Comparison of ENCODE assay signal across 8 mouse cellular contexts in the genomic region with DNA sequence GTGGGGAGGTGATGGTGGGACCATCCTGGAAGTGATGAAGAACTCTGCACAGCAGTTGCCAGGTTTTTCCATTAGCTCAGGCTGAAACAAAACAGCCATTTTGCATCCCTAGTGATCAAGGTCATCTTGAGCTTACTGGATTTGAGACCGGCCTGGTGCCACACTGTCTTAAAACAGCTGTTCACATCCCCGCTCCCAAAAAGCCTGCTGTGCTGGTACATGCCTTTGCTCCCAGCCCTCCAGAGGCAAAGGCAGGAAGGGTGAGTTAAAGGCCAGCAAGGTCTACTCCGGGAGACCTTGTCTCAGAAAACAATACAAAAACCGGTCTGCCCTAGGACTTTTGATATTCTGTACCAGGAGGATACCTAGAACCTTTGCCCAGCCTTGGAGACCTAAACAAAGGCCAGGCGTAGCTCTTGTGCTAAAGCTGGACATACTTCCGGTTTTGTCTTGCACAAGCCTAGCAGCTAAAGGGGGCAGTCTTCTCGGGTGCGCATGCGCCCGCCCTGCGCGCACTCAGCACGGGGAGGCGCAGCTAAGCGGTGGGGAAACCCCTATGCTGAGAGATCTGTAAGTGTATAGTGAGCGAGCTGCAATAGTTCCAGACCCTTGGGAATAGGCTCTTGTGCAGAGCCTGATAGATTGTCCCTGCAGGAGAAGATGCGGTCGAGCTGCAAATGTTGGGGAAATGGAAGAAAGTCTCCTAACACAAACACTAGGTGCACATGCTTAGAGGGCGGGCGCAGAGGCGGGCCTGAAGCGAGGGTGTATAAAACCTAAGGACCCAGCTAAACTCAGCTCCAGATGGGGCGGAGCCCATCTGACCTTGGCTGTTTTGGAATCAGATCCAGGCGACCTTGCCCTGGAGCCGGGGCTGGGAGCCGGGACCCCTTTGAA. TPM values are rescaled to one million over a fixed set of nuclear protein-coding genes. Genes with fewer than 3 reads are reported as not detected.
DNase-seq lines count a peak whose midpoint lies in the region; ATAC-seq and TF ChIP-seq lines count a peak whose summit lies in the region.

No protein-coding gene starts in this region.

- peak; percentile 55 for TF ChIP-seq POLR2A in myocyte (IDR thresholded peaks at IDR 0.05; ENCODE audit: insufficient read length, low read depth)

- H3K9ac ChIP-seq in heart, embryonic 13.5 days, result peak overlapping the region; percentile 75
- H3K9ac ChIP-seq in kidney, postnatal 0 days (ENCODE audit: low read depth, low read length), result 0 out of 2 replicates have a peak overlapping the region, but pooled peaks have one; percentile 5
- peak overlapping the region; percentile 39 for H3K9ac ChIP-seq in liver, embryonic 11.5 days (ENCODE audit: low read depth, low read length)

- peak; percentile 50 for TF ChIP-seq CTCF in kidney, postnatal 0 days (IDR thresholded peaks at IDR 0.05; ENCODE audit: low read depth)

- H3K4me3 ChIP-seq in heart, embryonic 13.5 days, result peak overlapping the region; percentile 39
- peak overlapping the region; percentile 6; the same call in 1 of the 2 replicates for H3K4me3 ChIP-seq in kidney, postnatal 0 days (replicated peaks; ENCODE audit: low read depth, low read length)
- peak overlapping the region; percentile 25 for H3K4me3 ChIP-seq in liver, embryonic 11.5 days (ENCODE audit: low read depth, low read length)
- H3K4me3 ChIP-seq in myocyte, result peak overlapping the region; percentile 8

- peak; percentile 70 for ATAC-seq in heart, embryonic 13.5 days (ENCODE audit: extremely low read depth, insufficient number of reproducible peaks, low FRiP score, low TSS enrichment)
- peak; percentile 80 for ATAC-seq in kidney, postnatal 0 days (replicated peaks; ENCODE audit: low FRiP score, low read depth)
- peak; percentile 80 for ATAC-seq in liver, embryonic 11.5 days (replicated peaks; ENCODE audit: low FRiP score)

- H3K27ac ChIP-seq in heart, embryonic 13.5 days (replicated peaks), result peak overlapping the region; percentile 93
- H3K27ac ChIP-seq in kidney, postnatal 0 days, result peak overlapping the region; percentile 90
- peak overlapping the region; percentile 75 for H3K27ac ChIP-seq in liver, embryonic 11.5 days (ENCODE audit: low read depth, low read length)

- H3K4me1 ChIP-seq in heart, embryonic 13.5 days, result peaks cover 20% of the 10 kb centered on the region
- peaks cover 13% of the 10 kb centered on the region for H3K4me1 ChIP-seq in kidney, postnatal 0 days (replicated peaks; ENCODE audit: insufficient read depth, low read length)
- H3K4me1 ChIP-seq in liver, embryonic 11.5 days (replicated peaks; ENCODE audit: control insufficient read depth, insufficient read depth, low read length), result peaks cover 27% of the 10 kb centered on the region

- DNase-seq in CD4-positive, CD25-positive, alpha-beta regulatory T cell, adult 2 months (ENCODE audit: low read depth, low spot score), result peak; percentile 94
- DNase-seq in brain, embryonic 18.5 days (ENCODE audit: low read depth, low spot score), result peak; percentile 66
- peak; percentile 69 for DNase-seq in fibroblast of lung, adult 2 months (ENCODE audit: low read depth)
- DNase-seq in kidney, postnatal 0 days (ENCODE audit: low spot score), result peak; percentile 91
- DNase-seq in liver, embryonic 11.5 days (ENCODE audit: low spot score), result peak; percentile 82
- peak; percentile 93 for DNase-seq in splenic B cell, adult 2 months (ENCODE audit: low read depth, low spot score)

- WGBS in heart, embryonic 13.5 days, result 10% methylated on average over 26 of the region's 26 CpGs
- 10% methylated on average over 26 of the region's 26 CpGs for WGBS in kidney, postnatal 0 days
- WGBS in liver, embryonic 11.5 days, result 13% methylated on average over 26 of the region's 26 CpGs

- H3ac ChIP-seq in myocyte (ENCODE audit: control insufficient read depth, insufficient read length), result no peak overlapping the region

- no peaks in the 10 kb centered on the region for H3K27me3 ChIP-seq in heart, embryonic 13.5 days (replicated peaks)
- no peaks in the 10 kb centered on the region for H3K27me3 ChIP-seq in kidney, postnatal 0 days (ENCODE audit: insufficient read depth, low read length)
- H3K27me3 ChIP-seq in liver, embryonic 11.5 days (replicated peaks; ENCODE audit: control insufficient read depth, insufficient read depth, low read length), result no peaks in the 10 kb centered on the region
- no peaks in the 10 kb centered on the region for H3K27me3 ChIP-seq in myocyte (ENCODE audit: control insufficient read depth, insufficient read depth, insufficient read length)
- no peaks in the 10 kb centered on the region for H3K27me3 ChIP-seq in splenic B cell, adult 2 months (ENCODE audit: control insufficient read depth, insufficient read depth, low read length, poor library complexity, severe bottlenecking)

- peak overlapping the region; percentile 68 for H3K4me2 ChIP-seq in heart, embryonic 13.5 days
- H3K4me2 ChIP-seq in kidney, postnatal 0 days (ENCODE audit: low read length), result peak overlapping the region; percentile 51
- peak overlapping the region; percentile 79 for H3K4me2 ChIP-seq in liver, embryonic 11.5 days
- peak overlapping the region; percentile 87 for H3K4me2 ChIP-seq in myocyte (ENCODE audit: low read depth)

- no peaks in the 10 kb centered on the region for H3K9me3 ChIP-seq in heart, embryonic 13.5 days
- H3K9me3 ChIP-seq in kidney, postnatal 0 days (replicated peaks; ENCODE audit: low read length), result no peaks in the 10 kb centered on the region
- no peaks in the 10 kb centered on the region for H3K9me3 ChIP-seq in liver, embryonic 11.5 days (ENCODE audit: control insufficient read depth, low read length)

- peaks cover 82% of the 10 kb centered on the region for H3K36me3 ChIP-seq in heart, embryonic 13.5 days
- H3K36me3 ChIP-seq in kidney, postnatal 0 days (ENCODE audit: insufficient read depth, low read length), result peaks cover 53% of the 10 kb centered on the region
- H3K36me3 ChIP-seq in liver, embryonic 11.5 days (ENCODE audit: control insufficient read depth, insufficient read depth, low read length), result peaks cover 50% of the 10 kb centered on the region
- H3K36me3 ChIP-seq in myocyte (ENCODE audit: control insufficient read depth, insufficient read depth), result peaks cover 24% of the 10 kb centered on the region
- peaks cover 43% of the 10 kb centered on the region for H3K36me3 ChIP-seq in splenic B cell, adult 2 months (ENCODE audit: control insufficient read depth, insufficient read depth, low read length, poor library complexity, severe bottlenecking)

- H3K79me2 ChIP-seq in myocyte (ENCODE audit: control insufficient read depth, insufficient read depth), result no peaks in the 10 kb centered on the region

TF ChIP-seq in myocyte, 11 proteins besides CTCF, POLR2A, EP300 and RAD21:
- TF ChIP-seq REST (IDR thresholded peaks at IDR 0.05; ENCODE audit: insufficient read depth, insufficient read length), result no peak
- TF ChIP-seq POLR2AphosphoS2 (IDR thresholded peaks at IDR 0.05; ENCODE audit: insufficient read length, low read depth), result peak; percentile 87
- no peak for TF ChIP-seq E2F4 (IDR thresholded peaks at IDR 0.05; ENCODE audit: insufficient read depth)
- TF ChIP-seq CEBPB (IDR thresholded peaks at IDR 0.05; ENCODE audit: insufficient read depth, poor library complexity, severe bottlenecking), result peak; percentile 58
- peak; percentile 67 for TF ChIP-seq SRF (IDR thresholded peaks at IDR 0.05; ENCODE audit: control insufficient read depth, insufficient read length, low read depth)

RNA-seq across cellular contexts. Expression of a gene that starts 11.4 kb away (rescaled TPM):
- 35.9 and 37.4 TPM in 2 replicates for polyA plus RNA-seq in heart, embryonic 13.5 days (2015; fragmentation: Nextera tagmentation; extraction: Ambion mirVana)
- 42.6 and 45.5 TPM in 2 replicates for polyA plus RNA-seq in kidney, postnatal 0 days (2015; fragmentation: Nextera tagmentation; extraction: Ambion mirVana)
- polyA plus RNA-seq in liver, embryonic 11.5 days (2014; fragmentation: Nextera tagmentation; extraction: Ambion mirVana), result 57.1 and 57.7 TPM in 2 replicates
- 58.0 TPM for polyA plus RNA-seq in myocyte (2012; fragmentation: generic; extraction: Trizol)

RNA-seq across cellular contexts. Expression of a gene that starts 14.9 kb away (rescaled TPM):
- 21.9 and 23.2 TPM in 2 replicates for polyA plus RNA-seq in heart, embryonic 13.5 days (2015; fragmentation: Nextera tagmentation; extraction: Ambion mirVana)
- polyA plus RNA-seq in kidney, postnatal 0 days (2015; fragmentation: Nextera tagmentation; extraction: Ambion mirVana), result 22.5 and 26.2 TPM in 2 replicates
- polyA plus RNA-seq in liver, embryonic 11.5 days (2014; fragmentation: Nextera tagmentation; extraction: Ambion mirVana), result 32.3 and 34.8 TPM in 2 replicates
- 14.4 TPM for polyA plus RNA-seq in myocyte (2012; fragmentation: generic; extraction: Trizol)

RNA-seq across cellular contexts. Expression of a gene that starts 38.6 kb away (rescaled TPM):
- 31.0 and 31.5 TPM in 2 replicates for polyA plus RNA-seq in heart, embryonic 13.5 days (2015; fragmentation: Nextera tagmentation; extraction: Ambion mirVana)
- 54.0 and 56.5 TPM in 2 replicates for polyA plus RNA-seq in kidney, postnatal 0 days (2015; fragmentation: Nextera tagmentation; extraction: Ambion mirVana)
- polyA plus RNA-seq in liver, embryonic 11.5 days (2014; fragmentation: Nextera tagmentation; extraction: Ambion mirVana), result 24.0 and 28.0 TPM in 2 replicates
- 37.1 TPM for polyA plus RNA-seq in myocyte (2012; fragmentation: generic; extraction: Trizol)

RNA-seq across cellular contexts. Expression of a gene that starts 39.9 kb away (rescaled TPM):
- 23.2 and 24.0 TPM in 2 replicates for polyA plus RNA-seq in heart, embryonic 13.5 days (2015; fragmentation: Nextera tagmentation; extraction: Ambion mirVana)
- polyA plus RNA-seq in kidney, postnatal 0 days (2015; fragmentation: Nextera tagmentation; extraction: Ambion mirVana), result 35.4 and 39.8 TPM in 2 replicates
- 27.4 and 28.1 TPM in 2 replicates for polyA plus RNA-seq in liver, embryonic 11.5 days (2014; fragmentation: Nextera tagmentation; extraction: Ambion mirVana)
- 19.0 TPM for polyA plus RNA-seq in myocyte (2012; fragmentation: generic; extraction: Trizol)

RNA-seq across cellular contexts. Expression of a gene that starts 40.1 kb away (rescaled TPM):
- polyA plus RNA-seq in heart, embryonic 13.5 days (2015; fragmentation: Nextera tagmentation; extraction: Ambion mirVana), result 13.6 and 14.9 TPM in 2 replicates
- polyA plus RNA-seq in kidney, postnatal 0 days (2015; fragmentation: Nextera tagmentation; extraction: Ambion mirVana), result 14.8 and 15.0 TPM in 2 replicates
- 22.5 and 25.0 TPM in 2 replicates for polyA plus RNA-seq in liver, embryonic 11.5 days (2014; fragmentation: Nextera tagmentation; extraction: Ambion mirVana)
- 34.9 TPM for polyA plus RNA-seq in myocyte (2012; fragmentation: generic; extraction: Trizol)

Comparison
In these comparisons a context has a peak if more than half of its experiments do, and no peak if none do; other contexts are left out.
1. Peak in every context shown above with its lines: DNase-seq, ATAC-seq, H3K4me3 ChIP-seq and H3K27ac ChIP-seq.
2. H3K9ac ChIP-seq: peak in every context shown above with its lines; median percentile 75 in heart, embryonic 13.5 days; 39 in liver, embryonic 11.5 days; 5 in kidney, postnatal 0 days.